Mouse (Mus musculus): ENCODE results near the gene 2900026A02Rik. TPM values are rescaled to one million over a fixed set of nuclear protein-coding genes. Genes with fewer than 3 reads are reported as not detected.

Gene 2900026A02Rik
- total RNA-seq, 1 experiment = 12.3 TPM

GRCm38 (mm10) chr5:113212156-113212835 lies 8.7 kb downstream of the 2900026A02Rik start:
- H3K36me3 ChIP-seq (ENCODE audit: control insufficient read depth, insufficient read depth, low read length, poor library complexity, severe bottlenecking) = no peaks in the 10 kb centered on the region
- H3K9ac ChIP-seq (ENCODE audit: insufficient read depth, low read depth, low read length, poor library complexity, severe bottlenecking) = no peak overlapping the region
- no peak overlapping the region for H3K27ac ChIP-seq (ENCODE audit: insufficient read depth, low read depth, low read length, poor library complexity, severe bottlenecking)
- in situ Hi-C loops (cut with MboI; ENCODE audit: low sequenced_read_pairs in 2 of 2, unreplicated experiment in 2 of 2) = no loop called here
- H3K4me3 ChIP-seq (ENCODE audit: insufficient read depth in 1 of 2, low read depth in 1 of 2, low read length in 2 of 2, poor library complexity in 1 of 2, severe bottlenecking in 1 of 2) = no peak overlapping the region
- no peak for DNase-seq (ENCODE audit: low read depth, low spot score)
- H3K9me3 ChIP-seq (ENCODE audit: control insufficient read depth, insufficient read depth, low read depth, low read length) = no peaks in the 10 kb centered on the region
- TF ChIP-seq ZC3H11A (IDR thresholded peaks at IDR 0.05; ENCODE audit: borderline replicate concordance, low read depth, low read length) = no peak
- TF ChIP-seq ZNF384 (IDR thresholded peaks at IDR 0.05; ENCODE audit: low read depth, low read length) = no peak
- TF ChIP-seq HCFC1 (IDR thresholded peaks at IDR 0.05; ENCODE audit: borderline replicate concordance, insufficient read depth, low read length) = no peak
- H3K4me1 ChIP-seq (ENCODE audit: control insufficient read depth in 2 of 2, insufficient read depth in 2 of 2, low read length in 2 of 2, poor library complexity in 1 of 2) = peaks cover 0 to 14% of the 10 kb centered on the region in 2 experiments; a peak in 2 of 4 replicates

DNA sequence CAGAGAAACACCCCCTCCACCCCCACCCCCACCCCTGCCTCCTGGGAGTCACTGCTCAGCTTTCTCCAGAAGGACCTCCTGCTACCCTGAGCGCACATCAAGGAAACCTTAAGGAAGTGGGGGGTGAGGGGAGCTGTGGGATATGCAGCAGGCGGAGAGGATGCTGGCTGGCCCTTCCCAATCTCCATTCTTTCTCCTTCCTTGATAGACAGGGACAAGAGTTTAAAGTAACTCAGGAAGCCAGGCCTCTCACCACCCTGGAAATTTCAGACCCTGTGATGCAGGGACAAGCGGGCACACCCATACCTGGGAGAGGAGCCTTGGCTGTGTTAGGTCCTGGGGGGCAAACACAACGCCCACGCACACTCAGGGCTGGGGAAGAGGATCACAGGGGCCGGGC lies 10.7 kb downstream of the 2900026A02Rik start:
- in situ Hi-C loops (cut with MboI; ENCODE audit: low sequenced_read_pairs in 2 of 2, unreplicated experiment in 2 of 2) = no loop called here
- Histone ChIP-seq H3K9ac (ENCODE audit: insufficient read depth, low read depth, low read length, poor library complexity, severe bottlenecking) (no peak overlapping the region), H3K4me1 (ENCODE audit: control insufficient read depth in 2 of 2, insufficient read depth in 2 of 2, low read length in 2 of 2, poor library complexity in 1 of 2) (peaks cover 0 to 20% of the 10 kb centered on the region in 2 experiments; a peak in 2 of 4 replicates), H3K4me3 (ENCODE audit: insufficient read depth in 1 of 2, low read depth in 1 of 2, low read length in 2 of 2, poor library complexity in 1 of 2, severe bottlenecking in 1 of 2) (no peak overlapping the region), H3K36me3 (ENCODE audit: control insufficient read depth, insufficient read depth, low read length, poor library complexity, severe bottlenecking) (no peaks in the 10 kb centered on the region), H3K9me3 (ENCODE audit: control insufficient read depth, insufficient read depth, low read depth, low read length) (no peaks in the 10 kb centered on the region), H3K27ac (ENCODE audit: insufficient read depth, low read depth, low read length, poor library complexity, severe bottlenecking) (no peak overlapping the region)
- TF ChIP-seq ZC3H11A (IDR thresholded peaks at IDR 0.05; ENCODE audit: borderline replicate concordance, low read depth, low read length) (no peak), CHD2 (IDR thresholded peaks at IDR 0.05; ENCODE audit: low read depth, low read length) (no peak), ZNF384 (IDR thresholded peaks at IDR 0.05; ENCODE audit: low read depth, low read length) (no peak), MAFK (IDR thresholded peaks at IDR 0.05; ENCODE audit: insufficient read depth, low read depth, low read length) (no peak), HCFC1 (IDR thresholded peaks at IDR 0.05; ENCODE audit: borderline replicate concordance, insufficient read depth, low read length) (no peak)
- no peak for DNase-seq (ENCODE audit: low read depth, low spot score)

DNA sequence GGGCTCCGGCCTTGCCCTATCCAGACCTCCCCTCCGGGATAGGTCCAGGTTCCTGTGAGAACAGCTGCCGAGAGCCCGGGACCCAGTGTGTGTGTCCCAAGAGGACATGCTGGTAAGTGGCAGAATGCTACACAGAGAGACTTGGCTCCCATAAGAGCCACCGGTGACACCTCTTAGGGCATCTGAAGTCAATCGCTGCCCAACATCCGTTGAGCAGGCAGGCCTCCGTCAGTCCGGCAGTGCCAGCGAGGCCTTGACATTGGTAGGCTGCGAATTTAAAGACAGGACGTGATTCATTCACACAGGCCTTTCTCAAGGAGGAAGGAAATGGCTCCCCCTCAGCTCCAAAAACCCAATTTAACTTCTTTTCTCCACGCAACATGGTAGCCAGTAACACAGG lies 11.1 kb downstream of the 2900026A02Rik start:
- peaks cover 0 to 20% of the 10 kb centered on the region in 2 experiments; a peak in 2 of 4 replicates for H3K4me1 ChIP-seq (ENCODE audit: control insufficient read depth in 2 of 2, insufficient read depth in 2 of 2, low read length in 2 of 2, poor library complexity in 1 of 2)
- no peaks in the 10 kb centered on the region for H3K9me3 ChIP-seq (ENCODE audit: control insufficient read depth, insufficient read depth, low read depth, low read length)
- H3K4me3 ChIP-seq (ENCODE audit: insufficient read depth in 1 of 2, low read depth in 1 of 2, low read length in 2 of 2, poor library complexity in 1 of 2, severe bottlenecking in 1 of 2) = peak overlapping the region; percentile 50 to 70; a peak in 3 of 4 replicates
- peak overlapping the region; percentile 51; the same call in 1 of the 2 replicates for H3K9ac ChIP-seq (ENCODE audit: insufficient read depth, low read depth, low read length, poor library complexity, severe bottlenecking)
- no peaks in the 10 kb centered on the region for H3K36me3 ChIP-seq (ENCODE audit: control insufficient read depth, insufficient read depth, low read length, poor library complexity, severe bottlenecking)
- in situ Hi-C loops (cut with MboI; ENCODE audit: low sequenced_read_pairs in 2 of 2, unreplicated experiment in 2 of 2) = no loop called here
- no peak for TF ChIP-seq CHD2 (IDR thresholded peaks at IDR 0.05; ENCODE audit: low read depth, low read length)
- no peak for TF ChIP-seq ZNF384 (IDR thresholded peaks at IDR 0.05; ENCODE audit: low read depth, low read length)
- TF ChIP-seq MAFK (IDR thresholded peaks at IDR 0.05; ENCODE audit: insufficient read depth, low read depth, low read length) = no peak
- no peak for TF ChIP-seq HCFC1 (IDR thresholded peaks at IDR 0.05; ENCODE audit: borderline replicate concordance, insufficient read depth, low read length)
- TF ChIP-seq ZC3H11A (IDR thresholded peaks at IDR 0.05; ENCODE audit: borderline replicate concordance, low read depth, low read length) = no peak
- no peak overlapping the region for H3K27ac ChIP-seq (ENCODE audit: insufficient read depth, low read depth, low read length, poor library complexity, severe bottlenecking)
- DNase-seq (ENCODE audit: low read depth, low spot score) = no peak

DNA sequence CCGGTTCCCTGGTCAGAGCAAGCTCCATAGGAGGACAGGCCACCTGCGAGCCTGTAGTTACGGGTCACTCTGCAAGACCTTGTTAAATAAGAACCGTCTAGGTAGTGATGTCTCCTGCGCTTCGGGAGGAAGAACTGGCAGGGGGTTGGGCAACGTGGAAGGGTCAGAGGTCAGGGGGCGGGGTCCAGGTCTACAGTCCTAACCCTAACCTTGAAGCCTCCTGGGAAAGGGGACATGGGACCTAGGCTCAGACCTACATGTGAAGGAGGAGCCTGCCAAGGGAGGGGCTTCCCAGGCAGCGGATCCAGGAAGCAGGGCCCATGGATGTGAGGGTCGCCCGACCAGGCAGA lies 11.7 kb downstream of the 2900026A02Rik start:
- H3K4me3 ChIP-seq (ENCODE audit: insufficient read depth in 1 of 2, low read depth in 1 of 2, low read length in 2 of 2, poor library complexity in 1 of 2, severe bottlenecking in 1 of 2) = peak overlapping the region; percentile 50 to 70
- in situ Hi-C loops (cut with MboI; ENCODE audit: low sequenced_read_pairs in 2 of 2, unreplicated experiment in 2 of 2) = no loop called here
- H3K27ac ChIP-seq (ENCODE audit: insufficient read depth, low read depth, low read length, poor library complexity, severe bottlenecking) = no peak overlapping the region
- H3K4me1 ChIP-seq (ENCODE audit: control insufficient read depth in 2 of 2, insufficient read depth in 2 of 2, low read length in 2 of 2, poor library complexity in 1 of 2) = peaks cover 0 to 20% of the 10 kb centered on the region in 2 experiments; a peak in 2 of 4 replicates
- TF ChIP-seq HCFC1 (IDR thresholded peaks at IDR 0.05; ENCODE audit: borderline replicate concordance, insufficient read depth, low read length) (no peak), ZNF384 (IDR thresholded peaks at IDR 0.05; ENCODE audit: low read depth, low read length) (no peak), MAFK (IDR thresholded peaks at IDR 0.05; ENCODE audit: insufficient read depth, low read depth, low read length) (no peak), ZC3H11A (IDR thresholded peaks at IDR 0.05; ENCODE audit: borderline replicate concordance, low read depth, low read length) (no peak), CHD2 (IDR thresholded peaks at IDR 0.05; ENCODE audit: low read depth, low read length) (no peak)
- H3K36me3 ChIP-seq (ENCODE audit: control insufficient read depth, insufficient read depth, low read length, poor library complexity, severe bottlenecking) = no peaks in the 10 kb centered on the region
- H3K9me3 ChIP-seq (ENCODE audit: control insufficient read depth, insufficient read depth, low read depth, low read length) = no peaks in the 10 kb centered on the region
- H3K9ac ChIP-seq (ENCODE audit: insufficient read depth, low read depth, low read length, poor library complexity, severe bottlenecking) = peak overlapping the region; percentile 51; the same call in 1 of the 2 replicates
- DNase-seq (ENCODE audit: low read depth, low spot score) = peak; percentile 67

Data from ES-E14 (cell line).